Mouse (Mus musculus): ENCODE measurements at regions not wholly inside any gene's neighbourhood (a gene's known extent, or its start where the extent isn't known, plus 50 kb on each side); places are given as distances from the start of the nearest gene placed in this dataset.

GRCm38 (mm10) chr9:61631097-61631496 is 258.9 kb downstream of the Tle3 start:
- DNase-seq (ENCODE audit: low spot score in 2 of 2), result no peak

GRCm38 (mm10) chr9:61627801-61628574 is 255.8 kb downstream of the Tle3 start:
- DNase-seq (ENCODE audit: low spot score in 2 of 2), result no peak

GRCm38 (mm10) chr9:61622933-61623332 is 250.8 kb downstream of the Tle3 start:
- DNase-seq (ENCODE audit: low spot score in 2 of 2), result no peak

GRCm38 (mm10) chr9:61621939-61622338 is 249.8 kb downstream of the Tle3 start:
- DNase-seq (ENCODE audit: low spot score in 2 of 2), result no peak

GRCm38 (mm10) chr9:61620786-61621185 is 248.6 kb downstream of the Tle3 start:
- no peak for DNase-seq (ENCODE audit: low spot score in 2 of 2)

- no peak for DNase-seq (ENCODE audit: low spot score in 2 of 2)
Measured at GRCm38 (mm10) chr9:61620105-61620504, 247.9 kb downstream of the Tle3 start.

GRCm38 (mm10) chr9:61618510-61619249 is 246.5 kb downstream of the Tle3 start:
- peak; percentile 82 to 83 for DNase-seq (ENCODE audit: low spot score in 2 of 2)

- no peak for DNase-seq (ENCODE audit: low spot score in 2 of 2)
Measured at GRCm38 (mm10) chr9:61617979-61618378, 245.8 kb downstream of the Tle3 start.

- DNase-seq (ENCODE audit: low spot score in 2 of 2), result no peak
Measured at GRCm38 (mm10) chr9:61615556-61615955, 243.4 kb downstream of the Tle3 start.

- no peak for DNase-seq (ENCODE audit: low spot score in 2 of 2)
Measured at GRCm38 (mm10) chr9:61607576-61607975, 235.4 kb downstream of the Tle3 start.

- DNase-seq (ENCODE audit: low spot score in 2 of 2), result no peak
Measured at GRCm38 (mm10) chr9:61602353-61602978, 230.3 kb downstream of the Tle3 start.

GRCm38 (mm10) chr9:61601911-61602310 is 229.7 kb downstream of the Tle3 start:
- DNase-seq (ENCODE audit: low spot score in 2 of 2), result no peak

- no peak for DNase-seq (ENCODE audit: low spot score in 2 of 2)
Measured at GRCm38 (mm10) chr9:61597287-61597686, 225.1 kb downstream of the Tle3 start.

GRCm38 (mm10) chr9:61596410-61597108 is 224.4 kb downstream of the Tle3 start:
- DNase-seq (ENCODE audit: low spot score in 2 of 2), result no peak

GRCm38 (mm10) chr9:61595170-61595967 is 223.2 kb downstream of the Tle3 start:
- DNase-seq (ENCODE audit: low spot score in 2 of 2), result no peak

GRCm38 (mm10) chr9:61593991-61594390 is 221.8 kb downstream of the Tle3 start:
- no peak for DNase-seq (ENCODE audit: low spot score in 2 of 2)

- no peak for DNase-seq (ENCODE audit: low spot score in 2 of 2)
Measured at GRCm38 (mm10) chr9:61589727-61590299, 217.6 kb downstream of the Tle3 start.

GRCm38 (mm10) chr9:61583281-61584072 is 211.3 kb downstream of the Tle3 start:
- no peak for DNase-seq (ENCODE audit: low spot score in 2 of 2)

- DNase-seq (ENCODE audit: low spot score in 2 of 2), result no peak
Measured at GRCm38 (mm10) chr9:61581046-61581445, 208.9 kb downstream of the Tle3 start.

GRCm38 (mm10) chr9:61578255-61578654 is 206.1 kb downstream of the Tle3 start:
- no peak for DNase-seq (ENCODE audit: low spot score in 2 of 2)
